Mouse (Mus musculus) heart, adult 2 months (tissue): ENCODE measurements around the gene Gm49776. TPM values are rescaled to one million over a fixed set of nuclear protein-coding genes. Genes with fewer than 3 reads are reported as not detected.

ENCODE experiments used
- DNase-seq, 2 experiments: peaks; one replicate each; pipeline ENCODE4 v3.0.0; 2021
- H3K27ac ChIP-seq: fragments of 200-600 bp; 2 replicates; pipeline ENCODE4 v1.8.1; 2022
- H3K27me3 ChIP-seq: fragments of 200-500 bp; 2 replicates; pipeline ENCODE4 v1.6.1; 2012; ENCODE audit warnings: mild to moderate bottlenecking, low read length, inconsistent platforms, mixed read lengths; ENCODE audit not compliant: control insufficient read depth, insufficient read depth
- H3K36me3 ChIP-seq: fragments of 200-500 bp; 2 replicates; pipeline ENCODE4 v1.6.1; 2012; ENCODE audit warnings: low read length, inconsistent platforms; ENCODE audit not compliant: control insufficient read depth, insufficient read depth
- H3K4me1 ChIP-seq: fragments of 200-500 bp; 2 replicates; pipeline ENCODE4 v1.6.1; 2011; ENCODE audit warnings: low read length; ENCODE audit not compliant: control insufficient read depth, insufficient read depth
- H3K4me3 ChIP-seq: fragments of 200-600 bp; 2 replicates; pipeline ENCODE4 v1.8.1; 2022
- H3K79me2 ChIP-seq: fragments of 200-500 bp; replicated peaks from 2 replicates; pipeline ENCODE4 v1.6.1; 2012; ENCODE audit warnings: mild to moderate bottlenecking, inconsistent platforms, low read length, moderate library complexity, mixed read lengths; ENCODE audit not compliant: control insufficient read depth, insufficient read depth
- H3K9ac ChIP-seq: fragments of 200-500 bp; 2 replicates; pipeline ENCODE4 v1.6.1; 2012; ENCODE audit warnings: low read depth, mild to moderate bottlenecking, control low read depth, inconsistent platforms, low read length, mixed read lengths
- CTCF ChIP-seq: fragments of 200-600 bp; IDR thresholded peaks from 2 replicates; pipeline ENCODE4 v1.8.1; 2022; ENCODE audit warnings: antibody characterized with exemption, mild to moderate bottlenecking, moderate library complexity
- EP300 ChIP-seq: fragments of 200-500 bp; IDR thresholded peaks from 2 replicates; pipeline ENCODE4 v1.6.1; 2011; ENCODE audit warnings: low read depth, low read length, control low read depth; ENCODE audit not compliant: insufficient read depth
- POLR2A ChIP-seq: fragments of 200-500 bp; IDR thresholded peaks from 2 replicates; pipeline ENCODE4 v1.6.1; 2011; ENCODE audit warnings: mild to moderate bottlenecking, low read depth, low read length, control low read depth; ENCODE audit not compliant: insufficient read depth
- WGBS: fragments of 180-500 bp; shearing (Covaris S2); methylation state at CpG from one replicate; pipeline ENCODE4 v1.1.7; 2018; 5-methylcytosine and 5-hydroxymethylcytosine counted together
- intact Hi-C: fragments of 180-260 bp; cut with DNase I; formaldehyde crosslinking; loops from one replicate; pipeline ENCODE4 v1.15.1; 2025
- polyA plus RNA-seq: library from polyadenylated mRNA; depleted of rRNA; stranded (reverse); fragments of >200 nt; gene quantifications from 2 replicates; pipeline ENCODE4 v1.2.3, GENCODE M21; 2012
- total RNA-seq, 2 experiments: library from RNA; stranded (reverse); gene quantifications; 2 replicates each; pipeline ENCODE4 v1.2.3; 2021

Gene Gm49776
- total and polyA plus RNA-seq, 3 experiments: not detected

GRCm38 (mm10) chr16:18236676-18237501 lies 21.2 kb downstream of the Gm49776 start:
- H3K79me2 ChIP-seq: no peaks in the 10 kb centered on the region
- TF ChIP-seq CTCF (no peak), POLR2A (no peak), EP300 (no peak)
- intact Hi-C loops: loop anchor here (10.0 kb wide), 1 partner anchor 312 kb away; the partner anchor contains the start of gene Slc25a1
- no peak for DNase-seq
- H3K9ac ChIP-seq: no peak overlapping the region
- no peaks in the 10 kb centered on the region for H3K27me3 ChIP-seq
- H3K4me1 ChIP-seq: peaks cover 7% of the 10 kb centered on the region
- no peak overlapping the region for H3K27ac ChIP-seq
- H3K4me3 ChIP-seq: no peak overlapping the region
- no peaks in the 10 kb centered on the region for H3K36me3 ChIP-seq
- WGBS: 73% methylated on average over 7 of the region's 7 CpGs

GRCm38 (mm10) chr16:18235389-18236065 lies 22.6 kb downstream of the Gm49776 start:
- WGBS: 4% methylated on average over 19 of the region's 19 CpGs
- Histone ChIP-seq H3K27me3 (no peaks in the 10 kb centered on the region), H3K4me1 (peaks cover 14% of the 10 kb centered on the region), H3K79me2 (peaks cover 2% of the 10 kb centered on the region; the same call in 1 of the 2 replicates), H3K4me3 (peak overlapping the region; percentile 93), H3K9ac (peak overlapping the region; percentile 72), H3K27ac (peak overlapping the region; percentile 94), H3K36me3 (no peaks in the 10 kb centered on the region)
- TF ChIP-seq POLR2A (peak; percentile 58), EP300 (no peak), CTCF (no peak)
- peak; percentile 77 to 82 for DNase-seq
- intact Hi-C loops: loop anchor here (2.0 to 10.0 kb wide), 2 partner anchors 13 to 311 kb away; partner anchors contain the start of genes Ranbp1, Slc25a1 and Trmt2a

- peaks cover 20% of the 10 kb centered on the region for H3K4me1 ChIP-seq
These were observed 23.3 kb downstream of the Gm49776 start, which contains the start of gene Zdhhc8 for GRCm38 (mm10) chr16:18234671-18235388. Zdhhc8 (minus strand) TSS chr16:18235136.

GRCm38 (mm10) chr16:18233919-18234670 lies 24.0 kb downstream of the Gm49776 start:
- H3K27me3 ChIP-seq: no peaks in the 10 kb centered on the region
- no peak for DNase-seq
- H3K27ac ChIP-seq: peak overlapping the region; percentile 78
- peaks cover 2% of the 10 kb centered on the region for H3K79me2 ChIP-seq
- peak overlapping the region; percentile 72 for H3K9ac ChIP-seq
- H3K36me3 ChIP-seq: no peaks in the 10 kb centered on the region
- intact Hi-C loops: loop anchor here (2.0 to 10.0 kb wide), 2 partner anchors 15 to 309 kb away; partner anchors contain the start of genes Ranbp1, Slc25a1 and Trmt2a
- no peak for TF ChIP-seq POLR2A
- TF ChIP-seq CTCF: no peak
- TF ChIP-seq EP300: no peak
- 10% methylated on average over 13 of the region's 13 CpGs for WGBS
- H3K4me3 ChIP-seq: peak overlapping the region; percentile 93
- H3K4me1 ChIP-seq: peaks cover 24% of the 10 kb centered on the region

More at GRCm38 (mm10) chr16:18234671-18235388, 23.3 kb downstream of the Gm49776 start, which contains the start of gene Zdhhc8:
- peak within 1 kb of the TSS; percentile 72 for H3K9ac ChIP-seq
- peak; percentile 86 to 90 for DNase-seq
- peak within 1 kb of the TSS; percentile 93 for H3K4me3 ChIP-seq
- H3K79me2 ChIP-seq: peaks cover 2% of the 10 kb centered on the region
- under 1% methylated on average over 79 of the region's 79 CpGs for WGBS
- intact Hi-C loops: loop anchor here (2.0 to 10.0 kb wide), 2 partner anchors 14 to 310 kb away; partner anchors contain the start of genes Ranbp1, Slc25a1 and Trmt2a
- H3K27ac ChIP-seq: peak within 1 kb of the TSS; percentile 94
- TF ChIP-seq POLR2A (peak; percentile 62), EP300 (no peak), CTCF (0 out of 2 replicates have a peak, but pooled peaks have one; percentile 11)
- H3K36me3 ChIP-seq: no peaks in the 10 kb centered on the region
- H3K27me3 ChIP-seq: no peaks in the 10 kb centered on the region

GRCm38 (mm10) chr16:18233451-18233850 lies 24.7 kb downstream of the Gm49776 start:
- intact Hi-C loops: loop anchor here (10.0 kb wide), 1 partner anchor 309 kb away; the partner anchor contains the start of gene Slc25a1
- H3K4me3 ChIP-seq: no peak overlapping the region
- H3K27ac ChIP-seq: peak overlapping the region; percentile 78; the same call in 1 of the 2 replicates
- peaks cover 29% of the 10 kb centered on the region for H3K4me1 ChIP-seq
- no peaks in the 10 kb centered on the region for H3K27me3 ChIP-seq
- H3K36me3 ChIP-seq: no peaks in the 10 kb centered on the region
- H3K79me2 ChIP-seq: peaks cover 4% of the 10 kb centered on the region
- TF ChIP-seq EP300: no peak
- no peak for TF ChIP-seq POLR2A
- TF ChIP-seq CTCF: no peak
- H3K9ac ChIP-seq: no peak overlapping the region
- no peak for DNase-seq
- WGBS: 7% methylated on average over 1 of the region's 1 CpGs
